Mouse (Mus musculus) C2C12 (cell line): ENCODE results near the gene Cdc42ep5.

Source experiments
- CEBPB ChIP-seq: IDR thresholded peaks from one replicate; pipeline ENCODE4 v1.6.1; 2011; ENCODE audit warnings: low read depth, mild to moderate bottlenecking, control low read depth, moderate library complexity
- CTCF ChIP-seq: IDR thresholded peaks from one replicate; pipeline ENCODE4 v1.5.1; 2011; ENCODE audit not compliant: control insufficient read depth, insufficient read depth, insufficient read length
- FOSL1 ChIP-seq: IDR thresholded peaks from one replicate; pipeline ENCODE4 v1.8.0; 2011; ENCODE audit warnings: mild to moderate bottlenecking, low read length; ENCODE audit not compliant: poor library complexity, insufficient read depth, severe bottlenecking
- MAX ChIP-seq: IDR thresholded peaks from one replicate; pipeline ENCODE4 v1.6.1; 2011; ENCODE audit warnings: mild to moderate bottlenecking, control low read depth
- MYOG ChIP-seq: IDR thresholded peaks from one replicate; pipeline ENCODE4 v1.6.1; 2011; ENCODE audit not compliant: control insufficient read depth, insufficient read length; ENCODE audit errors: extremely low read depth
- USF1 ChIP-seq: IDR thresholded peaks from one replicate; pipeline ENCODE4 v1.6.1; 2011; ENCODE audit warnings: low read depth, mild to moderate bottlenecking, control low read depth, moderate library complexity

GRCm38 (mm10) chr7:4142796-4143445 is 21.7 kb downstream of the Cdc42ep5 start:
- no peak for TF ChIP-seq CTCF
- TF ChIP-seq MYOG: no peak
- TF ChIP-seq MAX: no peak
- TF ChIP-seq USF1: no peak
- no peak for TF ChIP-seq FOSL1
- no peak for TF ChIP-seq CEBPB
